Mouse (Mus musculus): Measurements from ENCODE around the gene Vma21-ps. TPM values are rescaled to one million over a fixed set of nuclear protein-coding genes. Genes with fewer than 3 reads are reported as not detected.

The Vma21-ps gene
- total and polyA plus RNA-seq, 3 experiments: 2.3 TPM; not detected in 2

Other genes with a start within 250 kb of the Vma21-ps start
- 56.9 and 59.8 TPM in 2 replicates for gene Smc2, start 58.0 kb downstream of the Vma21-ps start, total RNA-seq (2012; rRNA removed)
- 100 to 1,000 TPM in 1 of 2 experiments, 10 to 100 TPM in 1; 40.7 to 215 TPM for gene Smc2, start 58.0 kb downstream of the Vma21-ps start, polyA plus RNA-seq (2012; ENCODE audit: insufficient read depth in 1 of 2, insufficient read length in 2 of 2, low read depth in 1 of 2, low replicate concordance in 2 of 2, missing spikeins in 1 of 2)
- not detected in 2 replicates for gene Toporsl, start 99.0 kb upstream of the Vma21-ps start, total RNA-seq (2012; rRNA removed)
- gene Toporsl, start 99.0 kb upstream of the Vma21-ps start, polyA plus RNA-seq (2012; ENCODE audit: insufficient read depth in 1 of 2, insufficient read length in 2 of 2, low read depth in 1 of 2, low replicate concordance in 2 of 2, missing spikeins in 1 of 2): not detected